Mouse (Mus musculus) heart, adult 8-10 months (tissue): ENCODE data around the gene Cnbd2. TPM values are rescaled to one million over a fixed set of nuclear protein-coding genes. Genes with fewer than 3 reads are reported as not detected.

ENCODE experiments used
- DNase-seq: peaks from one replicate; pipeline ENCODE4 v3.0.0; 2022; ENCODE audit warnings: low spot score
- total RNA-seq, 4 experiments: library from RNA; stranded (reverse); gene quantifications; 2 replicates each; pipeline ENCODE4 v1.2.4; 2022

Cnbd2 gene
- total RNA-seq, 4 experiments from 2014 or later, result 0.60 to 1.1 (median 0.81) TPM

- DNase-seq, result no peak
Observed at GRCm38 (mm10) chr2:156311441-156311840, 658 bp upstream of the Cnbd2 start.

GRCm38 (mm10) chr2:156311841-156312291 lies 233 bp upstream of the Cnbd2 start:
- peak; percentile 56 for DNase-seq

- DNase-seq, result no peak
Observed at GRCm38 (mm10) chr2:156313153-156313552, 1.1 kb downstream of the Cnbd2 start.

- no peak for DNase-seq
Observed at GRCm38 (mm10) chr2:156314811-156315210, 2.7 kb downstream of the Cnbd2 start.

- peak; percentile 36 for DNase-seq
Observed at GRCm38 (mm10) chr2:156318491-156318890, 6.4 kb downstream of the Cnbd2 start.

GRCm38 (mm10) chr2:156321538-156321937 lies 9.4 kb downstream of the Cnbd2 start:
- no peak for DNase-seq

GRCm38 (mm10) chr2:156324116-156324588 lies 12.1 kb downstream of the Cnbd2 start:
- DNase-seq, result peak; percentile 59

- DNase-seq, result peak; percentile 41
Observed at GRCm38 (mm10) chr2:156324681-156325080, 12.6 kb downstream of the Cnbd2 start.

- DNase-seq, result no peak
Observed at GRCm38 (mm10) chr2:156330681-156331080, 18.6 kb downstream of the Cnbd2 start.

- DNase-seq, result no peak
Observed at GRCm38 (mm10) chr2:156331446-156331965, 19.4 kb downstream of the Cnbd2 start.

- no peak for DNase-seq
Observed at GRCm38 (mm10) chr2:156340078-156340477, 28.0 kb downstream of the Cnbd2 start.

- no peak for DNase-seq
Observed at GRCm38 (mm10) chr2:156344775-156345532, 32.9 kb downstream of the Cnbd2 start.

- no peak for DNase-seq
Observed at GRCm38 (mm10) chr2:156348812-156349211, 36.7 kb downstream of the Cnbd2 start.

GRCm38 (mm10) chr2:156349286-156349848 lies 37.3 kb downstream of the Cnbd2 start:
- DNase-seq, result no peak

GRCm38 (mm10) chr2:156351243-156351642 lies 39.1 kb downstream of the Cnbd2 start:
- no peak for DNase-seq

GRCm38 (mm10) chr2:156352413-156353165 lies 40.5 kb downstream of the Cnbd2 start:
- DNase-seq, result no peak

- DNase-seq, result peak; percentile 26
Observed at GRCm38 (mm10) chr2:156353265-156353692, 41.2 kb downstream of the Cnbd2 start.

GRCm38 (mm10) chr2:156356031-156356430 lies 43.9 kb downstream of the Cnbd2 start:
- no peak for DNase-seq

- no peak for DNase-seq
Observed at GRCm38 (mm10) chr2:156368465-156368864, 56.4 kb downstream of the Cnbd2 start.

GRCm38 (mm10) chr2:156370896-156371295 lies 58.8 kb downstream of the Cnbd2 start:
- DNase-seq, result no peak

GRCm38 (mm10) chr2:156376956-156377355 lies 64.9 kb downstream of the Cnbd2 start:
- no peak for DNase-seq

- DNase-seq, result no peak
Observed at GRCm38 (mm10) chr2:156379929-156380328, 67.8 kb downstream of the Cnbd2 start.
